Mouse (Mus musculus) c-Kit-negative CD71-positive TER-119-positive erythroid progenitor cells, embryonic 14.5 days (primary cell): ENCODE measurements around the gene Arhgap31.
"Not testable (repeated sequence)": the region's sequence is repeated elsewhere in the genome, so short reads cannot be mapped to it uniquely, and the experiment has no call there.

Source experiments
- DNase-seq: peaks from one replicate; pipeline ENCODE4 v3.0.0-alpha.2; 2013; ENCODE audit warnings: low read depth, low spot score

Gene Arhgap31

DNA sequence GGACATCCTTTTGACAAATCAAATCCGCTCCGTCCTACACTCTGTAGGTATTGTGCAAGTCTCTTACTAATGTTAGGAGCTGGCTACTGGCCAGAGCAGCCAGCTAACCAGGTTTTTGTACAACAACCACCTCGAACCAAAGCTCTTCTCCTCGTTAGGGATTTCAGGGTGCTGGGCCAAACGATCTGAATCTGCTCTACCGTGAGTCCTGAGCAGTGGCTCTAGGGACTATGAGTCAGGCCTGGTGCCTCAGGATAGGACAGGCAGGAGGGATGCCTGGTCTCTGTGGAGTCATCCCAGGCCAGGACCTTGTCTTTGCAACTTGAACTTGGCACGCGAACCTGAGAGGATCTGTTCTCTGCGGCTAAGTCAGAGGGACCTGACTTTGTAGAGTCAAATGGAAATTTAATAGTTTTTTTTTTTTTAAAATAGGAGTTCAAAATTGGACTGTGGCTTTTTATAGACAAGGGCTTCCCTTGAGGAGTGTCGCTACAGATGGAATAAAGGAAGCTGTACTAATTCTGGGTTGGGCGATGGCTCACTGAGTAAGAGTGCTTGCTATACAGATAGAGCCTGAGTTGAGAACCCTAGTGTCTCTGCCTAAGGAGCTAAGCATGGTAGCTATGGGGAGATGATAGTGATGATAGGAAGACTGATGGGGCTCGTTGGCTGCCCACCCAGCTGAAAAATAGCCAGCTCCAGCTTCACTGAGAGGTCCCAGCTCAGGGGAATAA is 24.4 kb downstream of the Arhgap31 start:
- DNase-seq: no peak

DNA sequence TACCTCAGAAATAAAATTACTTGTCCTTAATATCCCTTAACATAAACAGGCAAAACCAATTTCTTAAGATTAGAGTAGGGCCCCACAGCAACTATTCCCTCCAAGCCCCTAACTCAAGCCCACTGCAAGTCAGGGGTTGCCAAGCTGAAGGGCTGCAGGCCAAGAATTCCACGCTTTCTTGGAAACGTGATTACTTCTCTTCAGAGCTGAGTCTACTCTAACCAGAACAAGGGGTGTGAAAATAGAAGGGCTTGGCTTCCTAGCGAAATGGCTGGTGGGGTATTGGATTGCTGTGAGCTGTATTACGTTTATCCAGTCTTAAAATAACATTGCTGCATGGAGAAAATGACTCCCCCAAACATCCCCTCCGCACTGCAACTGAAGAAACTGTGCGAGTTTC is 25.4 kb downstream of the Arhgap31 start:
- DNase-seq: no peak

DNA sequence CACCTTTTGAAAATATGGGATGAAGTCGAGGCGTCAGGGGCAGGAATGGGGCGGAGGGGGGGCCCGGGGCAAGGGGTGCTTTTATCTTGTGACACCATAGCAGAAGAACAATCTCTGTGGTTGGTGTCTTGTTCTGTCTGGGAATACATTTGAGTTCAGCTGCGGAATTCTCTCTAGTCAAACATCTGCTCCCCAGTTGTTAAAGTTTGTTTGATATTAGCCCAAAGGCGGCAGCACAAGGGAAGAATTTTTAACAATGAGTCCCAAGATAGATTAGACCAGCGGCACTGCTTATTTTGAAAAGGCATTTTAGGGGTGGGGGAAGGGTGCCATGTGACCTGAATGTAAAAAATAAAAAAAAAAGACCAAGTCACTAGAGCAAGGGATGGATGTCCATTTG is 30.0 kb downstream of the Arhgap31 start:
- no peak for DNase-seq

- no peak for DNase-seq
These were observed 31.8 kb downstream of the Arhgap31 start for GRCm38 (mm10) chr16:38681313-38681712.

- DNase-seq: no peak
These were observed 33.5 kb downstream of the Arhgap31 start for GRCm38 (mm10) chr16:38679431-38680021.

DNA sequence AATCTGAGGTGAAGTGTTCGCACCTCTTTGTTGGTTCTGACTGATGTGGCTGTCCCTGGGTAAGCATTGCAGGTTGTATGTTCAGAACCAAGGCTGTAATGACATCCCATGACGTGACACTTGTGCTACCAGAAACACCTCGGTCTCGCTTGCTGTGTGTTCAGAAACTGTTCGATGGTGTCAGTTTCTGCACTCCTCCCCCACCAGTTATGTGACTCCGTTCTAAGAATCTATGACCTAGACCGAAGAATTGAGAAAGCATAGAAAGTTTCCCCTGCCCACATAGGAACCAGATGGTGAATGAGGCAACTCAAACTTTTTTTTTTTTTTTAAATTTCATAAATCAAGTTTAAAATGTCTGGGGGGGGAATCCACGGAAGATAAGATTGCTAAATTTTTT is 34.2 kb downstream of the Arhgap31 start:
- no peak for DNase-seq

- not testable (repeated sequence) for DNase-seq
These were observed 35.1 kb downstream of the Arhgap31 start for GRCm38 (mm10) chr16:38677941-38678340.

- DNase-seq: no peak
These were observed 35.9 kb downstream of the Arhgap31 start for GRCm38 (mm10) chr16:38677171-38677570.

DNA sequence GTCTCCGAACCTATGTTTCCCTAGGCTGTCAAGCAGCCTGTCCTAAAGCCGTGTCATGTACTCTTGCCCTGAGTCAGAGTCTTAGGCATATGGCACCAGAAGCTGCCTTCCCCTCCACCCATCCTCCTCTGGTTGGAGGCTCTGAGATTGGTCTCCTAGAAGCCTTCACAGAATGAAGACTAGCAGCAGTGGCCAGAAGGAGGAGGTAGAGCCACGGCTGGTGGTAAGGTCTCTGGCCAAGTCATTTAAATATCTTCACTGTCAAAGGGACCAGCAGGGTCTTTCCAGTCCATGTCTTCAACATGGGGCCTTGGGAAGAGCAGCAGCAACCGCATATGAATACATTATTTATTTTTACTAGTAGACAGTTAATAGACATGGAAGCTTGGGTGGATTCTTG is 36.4 kb downstream of the Arhgap31 start:
- DNase-seq: no peak

DNA sequence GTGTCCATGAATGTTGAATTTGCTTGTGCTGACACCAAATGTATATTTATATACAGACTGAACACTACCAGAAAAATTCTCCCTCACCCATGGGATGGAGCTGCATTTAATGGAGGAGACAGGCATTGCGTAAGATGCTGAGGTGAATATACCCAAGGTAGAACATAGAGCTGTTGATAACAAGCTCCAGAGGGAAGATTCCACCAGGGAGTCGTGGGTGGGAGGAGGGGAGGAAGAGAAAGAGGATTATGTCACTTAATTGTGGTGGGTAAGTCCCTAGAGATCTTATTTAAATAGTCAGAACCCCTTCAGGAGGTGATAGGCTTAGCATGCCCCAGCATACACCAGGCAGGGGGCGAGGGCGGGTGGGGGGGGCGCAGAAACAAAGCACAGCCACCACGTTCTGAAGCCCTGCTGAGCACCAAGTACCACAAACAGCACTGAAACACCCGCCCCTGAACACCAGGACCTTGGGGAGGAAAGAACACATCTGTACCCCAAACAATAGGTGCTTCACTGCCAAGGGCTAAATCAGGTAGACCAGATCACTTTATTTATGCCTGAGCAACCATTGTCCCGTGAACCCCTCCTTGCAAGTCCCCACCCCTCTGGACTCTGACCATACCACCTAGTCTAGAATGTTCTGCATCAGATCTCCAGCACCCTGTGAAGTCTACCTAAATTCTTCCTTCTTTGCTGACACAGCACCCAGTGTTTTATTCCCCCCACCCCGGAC is 37.3 kb downstream of the Arhgap31 start:
- no peak for DNase-seq

GRCm38 (mm10) chr16:38674891-38675290 is 38.2 kb downstream of the Arhgap31 start:
- DNase-seq: no peak

DNA sequence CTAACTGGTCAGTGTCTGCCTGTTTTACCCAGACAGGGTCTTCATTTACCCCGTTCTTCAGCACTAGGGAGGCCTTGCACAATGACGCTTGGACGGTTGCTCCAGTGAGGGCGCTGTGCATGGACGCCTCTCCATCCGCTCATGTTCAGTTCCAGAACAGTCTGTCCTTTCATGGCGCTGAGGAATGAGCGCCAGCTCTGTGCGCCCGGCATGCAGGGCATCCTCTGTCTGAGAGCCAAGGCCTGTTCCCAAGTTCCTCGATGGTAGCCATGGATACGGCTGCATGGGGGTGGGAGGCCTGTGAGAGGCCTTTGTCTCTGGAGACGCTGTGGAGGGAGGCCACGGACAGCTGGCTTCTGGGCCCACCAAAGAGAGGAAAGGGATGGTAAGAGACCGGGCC is 39.6 kb downstream of the Arhgap31 start:
- no peak for DNase-seq

GRCm38 (mm10) chr16:38672947-38673346 is 40.1 kb downstream of the Arhgap31 start:
- DNase-seq: no peak

GRCm38 (mm10) chr16:38672370-38672769 is 40.7 kb downstream of the Arhgap31 start:
- DNase-seq: no peak

DNA sequence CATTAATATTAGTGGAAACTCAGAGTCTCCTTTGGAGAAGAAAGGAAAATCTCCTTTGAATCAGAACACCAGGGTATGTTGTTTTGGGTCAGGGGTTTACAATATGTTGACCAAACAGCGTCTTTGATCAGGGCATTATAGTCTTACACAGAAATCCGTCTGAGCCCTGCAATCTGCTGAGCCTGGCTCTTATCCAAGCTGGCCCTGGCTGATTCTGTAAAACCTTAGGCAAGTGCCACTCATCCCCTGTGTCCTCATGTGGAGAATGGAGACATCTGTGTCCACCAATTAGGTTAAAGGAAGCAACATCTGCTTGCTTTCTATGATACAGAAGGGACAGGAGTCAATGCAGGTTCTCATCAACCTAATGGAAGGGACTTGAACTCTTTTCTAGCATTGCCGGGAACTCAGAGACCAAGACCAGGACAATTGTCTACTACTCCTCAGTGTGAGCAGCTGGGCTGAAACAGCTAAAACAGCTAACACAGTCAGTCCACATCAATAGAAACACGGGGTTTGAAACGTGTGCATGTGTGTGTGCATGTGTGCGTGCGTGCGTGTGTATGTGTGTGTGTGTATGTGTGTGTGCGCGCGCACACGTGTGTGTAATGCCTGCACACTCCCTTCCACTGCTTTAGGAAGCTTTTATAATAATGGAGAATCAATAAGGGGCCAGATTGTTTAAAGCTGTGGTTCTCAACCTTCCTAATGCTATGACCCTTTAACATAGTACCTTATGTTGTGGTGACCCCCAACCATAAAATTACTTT is 42.3 kb downstream of the Arhgap31 start:
- no peak for DNase-seq

DNA sequence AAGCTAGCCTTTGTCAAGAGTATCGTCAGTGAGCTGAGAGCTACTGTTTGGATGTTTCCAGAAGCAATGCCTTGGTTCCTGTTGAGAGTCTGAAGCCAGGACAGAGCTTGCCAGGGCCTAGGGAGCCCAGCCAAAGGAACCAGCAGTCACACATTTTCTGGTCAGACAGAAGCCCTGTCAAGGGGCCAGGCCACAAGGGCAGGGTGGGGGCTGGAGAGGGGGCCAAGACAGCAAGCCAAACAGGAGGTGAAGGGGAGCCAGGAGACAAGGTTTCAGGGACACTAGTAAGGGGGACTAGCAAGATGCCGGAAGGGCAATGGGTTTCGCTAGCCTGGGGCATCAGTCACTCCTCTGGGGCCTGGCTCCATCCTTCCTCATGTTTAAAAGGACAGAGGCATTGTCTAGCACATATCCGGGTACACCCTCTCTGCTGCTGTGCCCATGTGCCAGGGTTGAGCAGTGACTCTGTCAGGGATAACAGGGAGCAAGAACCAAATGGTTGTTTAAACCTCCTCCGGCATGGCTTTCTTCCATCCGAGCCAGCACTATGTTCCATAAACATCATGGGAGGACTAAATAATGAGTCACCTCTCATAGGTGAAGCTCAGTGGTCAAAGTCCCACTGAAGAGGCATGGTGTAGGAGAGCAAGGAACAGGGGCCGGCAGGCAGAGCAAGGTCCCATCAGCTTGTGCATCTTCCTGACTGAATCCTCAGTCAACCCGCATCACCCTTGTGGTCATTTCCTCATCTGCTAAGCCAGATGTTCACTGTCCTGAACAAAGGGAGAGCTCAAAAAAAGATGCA is 44.0 kb downstream of the Arhgap31 start:
- no peak for DNase-seq

DNA sequence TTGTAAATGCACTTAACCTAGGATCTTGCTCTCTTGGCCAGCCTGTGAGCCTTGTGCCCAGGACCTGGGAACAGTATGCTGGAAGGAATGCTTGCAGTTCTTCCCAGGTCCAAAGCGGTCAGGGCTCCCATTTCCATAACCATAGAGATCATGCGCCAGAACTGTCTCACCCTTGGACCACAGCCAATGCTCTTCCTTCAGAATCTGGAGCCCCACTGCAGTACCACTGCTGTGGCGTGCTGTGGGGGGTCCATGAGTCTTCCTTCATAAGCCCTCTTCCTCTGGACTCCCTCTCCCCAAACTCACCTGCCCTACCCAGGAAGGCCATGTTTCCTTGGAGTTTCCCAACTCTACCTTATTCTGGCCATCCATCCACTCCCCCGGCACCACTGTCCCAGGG is 46.6 kb downstream of the Arhgap31 start:
- DNase-seq: no peak

DNA sequence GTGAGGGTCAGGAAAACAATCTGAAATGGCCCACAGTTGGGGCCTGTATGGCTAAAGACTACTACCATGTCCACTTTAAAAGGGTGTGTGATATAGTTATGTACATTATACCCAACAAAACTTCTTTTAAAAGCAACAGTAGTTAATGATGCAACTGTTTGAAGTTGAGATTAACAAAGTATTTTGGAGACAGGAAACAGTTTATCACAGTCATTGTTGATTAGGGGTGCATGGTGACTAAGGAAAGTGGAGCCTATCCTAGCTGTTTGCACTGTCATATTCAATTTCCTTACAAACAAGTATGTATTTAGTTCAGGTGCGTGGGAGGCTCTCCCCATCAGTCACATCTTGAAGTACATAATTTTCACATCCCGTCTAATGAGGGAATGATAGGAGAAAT is 47.1 kb downstream of the Arhgap31 start:
- no peak for DNase-seq

- DNase-seq: no peak
These were observed 50.5 kb downstream of the Arhgap31 start for GRCm38 (mm10) chr16:38662575-38662974.

- no peak for DNase-seq
These were observed 58.8 kb downstream of the Arhgap31 start for GRCm38 (mm10) chr16:38654308-38654707.

- DNase-seq: no peak
These were observed 59.6 kb downstream of the Arhgap31 start for GRCm38 (mm10) chr16:38653390-38653871.
